Mouse (Mus musculus): ENCODE data around the gene Mylk2. TPM values are rescaled to one million over a fixed set of nuclear protein-coding genes. Genes with fewer than 3 reads are reported as not detected.

The Mylk2 gene
- total and polyA plus RNA-seq, 3 experiments = 0.47 to 2.4 (median 1.3) TPM

GRCm38 (mm10) chr2:152917671-152918070 is 6.5 kb downstream of the Mylk2 start:
- no peaks in the 10 kb centered on the region for H3K79me2 ChIP-seq (replicated peaks; ENCODE audit: control insufficient read depth, extremely low read depth, insufficient read depth, poor library complexity, severe bottlenecking)
- H3K36me3 ChIP-seq (replicated peaks in 1 of 2; ENCODE audit: control insufficient read depth in 1 of 2, insufficient read depth in 1 of 2, low read length in 1 of 2) = no peaks in the 10 kb centered on the region
- H3K4me3 ChIP-seq (replicated peaks in 1 of 3; ENCODE audit: low read depth in 2 of 3, low read length in 2 of 3, poor library complexity in 1 of 3) = peak overlapping the region in 2 of 3 experiments; percentile 13 to 34
- peak; percentile 82 for DNase-seq (ENCODE audit: extremely low read depth)
- no peak overlapping the region for H3K9ac ChIP-seq (ENCODE audit: insufficient read depth, low read depth)
- dilution Hi-C loops (cut with MboI; ENCODE audit: extremely low pct_ligation_motif_present, extremely low pct_unique_long_range_greater_than_20kb, low sequenced_read_pairs) = no loop called here
- H3K27ac ChIP-seq (ENCODE audit: insufficient read depth, low read depth) = no peak overlapping the region
- peak; percentile 44 for TF ChIP-seq MAX (IDR thresholded peaks at IDR 0.05; ENCODE audit: low read length)
- TF ChIP-seq NELFE (IDR thresholded peaks at IDR 0.05; ENCODE audit: low read depth, low read length) = no peak
- no peak for TF ChIP-seq TBP (conservative IDR thresholded peaks at IDR 0.05; ENCODE audit: low read depth, low read length)
- TF ChIP-seq MAZ (IDR thresholded peaks at IDR 0.05; ENCODE audit: low read depth, low read length) = 0 out of 2 replicates have a peak, but pooled peaks have one; percentile 36
- no peak for TF ChIP-seq MXI1 (IDR thresholded peaks at IDR 0.05; ENCODE audit: low read depth, low read length)
- TF ChIP-seq BHLHE40 (IDR thresholded peaks at IDR 0.05; ENCODE audit: low read depth, low read length) = peak; percentile 86
- TF ChIP-seq MEF2A (IDR thresholded peaks at IDR 0.05; ENCODE audit: borderline replicate concordance, low read depth, low read length) = peak; percentile 18; the same call in 1 of the 2 replicates
- TF ChIP-seq ETS1 (conservative IDR thresholded peaks at IDR 0.05; ENCODE audit: low read depth, low read length) = peak; percentile 87
- no peak for TF ChIP-seq RAD21 (IDR thresholded peaks at IDR 0.05; ENCODE audit: low read depth, low read length)
- peak; percentile 84 for TF ChIP-seq TCF12 (IDR thresholded peaks at IDR 0.05; ENCODE audit: low read depth, low read length)
- TF ChIP-seq GABPA (IDR thresholded peaks at IDR 0.05; ENCODE audit: insufficient replicate concordance, low read depth, low read length) = no peak
- TF ChIP-seq ZC3H11A (IDR thresholded peaks at IDR 0.05; ENCODE audit: low read depth, low read length) = no peak
- TF ChIP-seq SIN3A (IDR thresholded peaks at IDR 0.05; ENCODE audit: low read length) = peak; percentile 86
- TF ChIP-seq JUND (conservative IDR thresholded peaks at IDR 0.05; ENCODE audit: low read depth, low read length) = no peak
- in situ Hi-C loops (cut with MboI; ENCODE audit: low pct_ligation_motif_present, low pct_unique_long_range_greater_than_20kb, low sequenced_read_pairs) = loop anchor here (5.0 to 25.0 kb wide), 3 partner anchors 105 to 670 kb away; no protein-coding TSS in a partner anchor
- H3K4me2 ChIP-seq (ENCODE audit: insufficient read depth, low read depth, poor library complexity, severe bottlenecking) = peak overlapping the region; percentile 65
- H3K9me3 ChIP-seq (replicated peaks; ENCODE audit: low read length) = peaks cover 3% of the 10 kb centered on the region
- peaks cover 19% of the 10 kb centered on the region for H3K27me3 ChIP-seq (replicated peaks)
- H3K4me1 ChIP-seq (ENCODE audit: control insufficient read depth in 1 of 2, insufficient read depth in 2 of 2) = peaks cover 27 to 75% of the 10 kb centered on the region in 2 experiments

- Histone ChIP-seq H3K9ac (ENCODE audit: insufficient read depth, low read depth) (no peak overlapping the region), H3K4me1 (ENCODE audit: control insufficient read depth in 1 of 2, insufficient read depth in 2 of 2) (peaks cover 14 to 73% of the 10 kb centered on the region in 2 experiments), H3K36me3 (replicated peaks in 1 of 2; ENCODE audit: control insufficient read depth in 1 of 2, insufficient read depth in 1 of 2, low read length in 1 of 2) (no peaks in the 10 kb centered on the region), H3K9me3 (replicated peaks; ENCODE audit: low read length) (peaks cover 3% of the 10 kb centered on the region), H3K4me3 (replicated peaks in 1 of 3; ENCODE audit: low read depth in 2 of 3, low read length in 2 of 3, poor library complexity in 1 of 3) (no peak overlapping the region), H3K4me2 (ENCODE audit: insufficient read depth, low read depth, poor library complexity, severe bottlenecking) (no peak overlapping the region), H3K27ac (ENCODE audit: insufficient read depth, low read depth) (no peak overlapping the region), H3K79me2 (replicated peaks; ENCODE audit: control insufficient read depth, extremely low read depth, insufficient read depth, poor library complexity, severe bottlenecking) (no peaks in the 10 kb centered on the region), H3K27me3 (replicated peaks) (no peaks in the 10 kb centered on the region)
- no peak for TF ChIP-seq MAFK (IDR thresholded peaks at IDR 0.05; ENCODE audit: insufficient replicate concordance, low read length)
- TF ChIP-seq POLR2A (IDR thresholded peaks at IDR 0.05; ENCODE audit: low read depth, low read length) = no peak
- TF ChIP-seq IRF4 (IDR thresholded peaks at IDR 0.05; ENCODE audit: low read depth, low read length) = no peak
- TF ChIP-seq HCFC1 (IDR thresholded peaks at IDR 0.05; ENCODE audit: low read depth, low read length) = no peak
- no peak for TF ChIP-seq E2F4 (IDR thresholded peaks at IDR 0.05; ENCODE audit: insufficient replicate concordance, low read depth, low read length)
- TF ChIP-seq BHLHE40 (IDR thresholded peaks at IDR 0.05; ENCODE audit: low read depth, low read length) = no peak
- no peak for TF ChIP-seq JUN (IDR thresholded peaks at IDR 0.05; ENCODE audit: insufficient read depth, low read depth, low read length)
- no peak for TF ChIP-seq CHD1 (IDR thresholded peaks at IDR 0.05; ENCODE audit: low read depth, low read length)
- no peak for TF ChIP-seq MAX (IDR thresholded peaks at IDR 0.05; ENCODE audit: low read length)
- no peak for TF ChIP-seq NRF1 (IDR thresholded peaks at IDR 0.05; ENCODE audit: low read depth, low read length)
- TF ChIP-seq ETS1 (conservative IDR thresholded peaks at IDR 0.05; ENCODE audit: low read depth, low read length) = no peak
- no peak for TF ChIP-seq SMC3 (IDR thresholded peaks at IDR 0.05; ENCODE audit: low read depth, low read length)
- no peak for TF ChIP-seq ZMIZ1 (IDR thresholded peaks at IDR 0.05; ENCODE audit: low read depth, low read length)
- TF ChIP-seq MYC (IDR thresholded peaks at IDR 0.05; ENCODE audit: low read depth, low read length) = no peak
- no peak for TF ChIP-seq EP300 (IDR thresholded peaks at IDR 0.05; ENCODE audit: low read length)
- no peak for TF ChIP-seq KAT2A (IDR thresholded peaks at IDR 0.05; ENCODE audit: insufficient replicate concordance, low read length)
- in situ Hi-C loops (cut with MboI; ENCODE audit: low pct_ligation_motif_present, low pct_unique_long_range_greater_than_20kb, low sequenced_read_pairs) = loop anchor here (25.0 kb wide), 1 partner anchor 665 kb away; no protein-coding TSS in a partner anchor
- dilution Hi-C loops (cut with MboI; ENCODE audit: extremely low pct_ligation_motif_present, extremely low pct_unique_long_range_greater_than_20kb, low sequenced_read_pairs) = no loop called here
- DNase-seq (ENCODE audit: extremely low read depth) = no peak
Observed at GRCm38 (mm10) chr2:152922376-152922775, 11.2 kb downstream of the Mylk2 start.
